Mouse (Mus musculus) cerebral cortex, adult 2 months (tissue): ENCODE results near the gene Gm10282.

Experiments
- WGBS: fragments of 180-500 bp; shearing (Covaris S2); methylation state at CpG from one replicate; pipeline ENCODE4 v1.1.7; 2018; 5-methylcytosine and 5-hydroxymethylcytosine counted together

The Gm10282 gene

GRCm38 (mm10) chr8:72305210-72305905 lies at the start of gene Gm10282:
Gene Gm10282 (minus strand): TSS chr8:72305260.
- WGBS, result 84% methylated on average over 16 of the region's 16 CpGs

- 31% methylated on average over 11 of the region's 11 CpGs for WGBS
Measured at GRCm38 (mm10) chr8:72354272-72354671, 49.2 kb upstream of the Gm10282 start.

GRCm38 (mm10) chr8:72353700-72354045 lies 48.6 kb upstream of the Gm10282 start:
- 73% methylated on average over 7 of the region's 7 CpGs for WGBS

- 63% methylated on average over 8 of the region's 8 CpGs for WGBS
Measured at GRCm38 (mm10) chr8:72352951-72353699, 48.1 kb upstream of the Gm10282 start.

GRCm38 (mm10) chr8:72351405-72352005 lies 46.4 kb upstream of the Gm10282 start:
- WGBS, result 82% methylated on average over 7 of the region's 7 CpGs

GRCm38 (mm10) chr8:72350727-72351126 lies 45.7 kb upstream of the Gm10282 start:
- WGBS, result 82% methylated on average over 8 of the region's 8 CpGs

GRCm38 (mm10) chr8:72349838-72350237 lies 44.8 kb upstream of the Gm10282 start:
- WGBS, result 44% methylated on average over 9 of the region's 9 CpGs

GRCm38 (mm10) chr8:72348956-72349355 lies 43.9 kb upstream of the Gm10282 start:
- WGBS, result 96% methylated on average over 1 of the region's 1 CpGs

- WGBS, result 88% methylated on average over 2 of the region's 2 CpGs
Measured at GRCm38 (mm10) chr8:72348114-72348513, 43.1 kb upstream of the Gm10282 start.

- WGBS, result 79% methylated on average over 1 of the region's 1 CpGs
Measured at GRCm38 (mm10) chr8:72347553-72347952, 42.5 kb upstream of the Gm10282 start.

- WGBS, result 60% methylated on average over 4 of the region's 4 CpGs
Measured at GRCm38 (mm10) chr8:72343725-72344124, 38.7 kb upstream of the Gm10282 start.

GRCm38 (mm10) chr8:72342556-72343300 lies 37.7 kb upstream of the Gm10282 start:
- 77% methylated on average over 5 of the region's 5 CpGs for WGBS

- 81% methylated on average over 2 of the region's 2 CpGs for WGBS
Measured at GRCm38 (mm10) chr8:72336273-72336672, 31.2 kb upstream of the Gm10282 start.

GRCm38 (mm10) chr8:72334144-72334641 lies 29.1 kb upstream of the Gm10282 start:
- WGBS, result 75% methylated on average over 4 of the region's 4 CpGs

GRCm38 (mm10) chr8:72333429-72334143 lies 28.5 kb upstream of the Gm10282 start:
- 58% methylated on average over 3 of the region's 3 CpGs for WGBS

- 86% methylated on average over 4 of the region's 4 CpGs for WGBS
Measured at GRCm38 (mm10) chr8:72331631-72332030, 26.6 kb upstream of the Gm10282 start.

- 82% methylated on average over 6 of the region's 6 CpGs for WGBS
Measured at GRCm38 (mm10) chr8:72330806-72331516, 25.9 kb upstream of the Gm10282 start.

- 92% methylated on average over 3 of the region's 3 CpGs for WGBS
Measured at GRCm38 (mm10) chr8:72329116-72329515, 24.1 kb upstream of the Gm10282 start.

GRCm38 (mm10) chr8:72324708-72325107 lies 19.6 kb upstream of the Gm10282 start:
- WGBS, result 81% methylated on average over 2 of the region's 2 CpGs

GRCm38 (mm10) chr8:72324036-72324706 lies 19.1 kb upstream of the Gm10282 start:
- 72% methylated on average over 10 of the region's 10 CpGs for WGBS
